Mouse (Mus musculus) liver, adult 2 months (tissue): ENCODE measurements around the gene Ptdss2. TPM values are rescaled to one million over a fixed set of nuclear protein-coding genes. Genes with fewer than 3 reads are reported as not detected.

Experiments used
- DNase-seq: peaks from one replicate; pipeline ENCODE4 v3.0.0-alpha.2; 2011; ENCODE audit warnings: low read depth, low spot score; ENCODE audit errors: extremely low read depth
- H3K27ac ChIP-seq: fragments of 200-500 bp; replicated peaks from 2 replicates; pipeline ENCODE4 v1.5.1; 2012; ENCODE audit warnings: low read depth, mild to moderate bottlenecking, control low read depth, inconsistent platforms, low read length; ENCODE audit not compliant: insufficient read depth
- H3K27me3 ChIP-seq: fragments of 200-500 bp; 2 replicates; pipeline ENCODE4 v1.6.1; 2012; ENCODE audit warnings: mild to moderate bottlenecking, moderate library complexity, low read length, inconsistent platforms; ENCODE audit not compliant: control insufficient read depth, insufficient read depth
- H3K36me3 ChIP-seq: fragments of 200-500 bp; 2 replicates; pipeline ENCODE4 v1.6.1; 2012; ENCODE audit warnings: low read length, inconsistent platforms; ENCODE audit not compliant: control insufficient read depth, insufficient read depth
- H3K4me1 ChIP-seq: fragments of 200-500 bp; 2 replicates; pipeline ENCODE4 v1.6.1; 2011; ENCODE audit warnings: low read length; ENCODE audit not compliant: control insufficient read depth, insufficient read depth
- H3K4me3 ChIP-seq: fragments of 200-500 bp; 2 replicates; pipeline ENCODE4 v1.5.1; 2011; ENCODE audit warnings: low read depth, mild to moderate bottlenecking, control low read depth, low read length, moderate library complexity; ENCODE audit not compliant: insufficient read depth
- H3K79me2 ChIP-seq: fragments of 200-500 bp; 2 replicates; pipeline ENCODE4 v1.6.1; 2012; ENCODE audit warnings: inconsistent platforms, mild to moderate bottlenecking, low read length, moderate library complexity; ENCODE audit not compliant: control insufficient read depth, insufficient read depth
- H3K9ac ChIP-seq: fragments of 200-500 bp; 2 replicates; pipeline ENCODE4 v1.6.1; 2012; ENCODE audit warnings: low read depth, mild to moderate bottlenecking, control low read depth, inconsistent platforms, low read length
- CTCF ChIP-seq: fragments of 200-500 bp; IDR thresholded peaks from 2 replicates; pipeline ENCODE4 v1.5.1; 2011; ENCODE audit warnings: low read depth, low read length, control low read depth
- POLR2A ChIP-seq: fragments of 200-500 bp; IDR thresholded peaks from 2 replicates; pipeline ENCODE4 v1.6.1; 2011; ENCODE audit warnings: low read length, control low read depth; ENCODE audit not compliant: insufficient read depth; ENCODE audit errors: extremely low read depth
- WGBS: fragments of 180-500 bp; shearing (Covaris S2); methylation state at CpG from one replicate; pipeline ENCODE4 v1.1.7; 2018; 5-methylcytosine and 5-hydroxymethylcytosine counted together
- polyA plus RNA-seq: library from polyadenylated mRNA; depleted of rRNA; stranded (reverse); fragments of >200 nt; gene quantifications from 2 replicates; pipeline ENCODE4 v1.2.3, GENCODE M21; 2012
- total RNA-seq: library from RNA; depleted of rRNA; stranded (reverse); fragments of >200 nt; gene quantifications from 2 replicates; pipeline ENCODE4 v1.2.3, GENCODE M21; 2014

Ptdss2 gene
- total and polyA plus RNA-seq, 2 experiments, result 5.2 to 13.5 TPM

GRCm38 (mm10) chr7:141131904-141132755 lies 9.9 kb downstream of the Ptdss2 start:
- Histone ChIP-seq H3K4me3 (peak overlapping the region; percentile 89), H3K27ac (no peak overlapping the region; the same call in 1 of the 2 replicates), H3K36me3 (peaks cover 7% of the 10 kb centered on the region; the same call in 1 of the 2 replicates), H3K79me2 (peaks cover 4% of the 10 kb centered on the region; the same call in 1 of the 2 replicates), H3K4me1 (peaks cover 7% of the 10 kb centered on the region), H3K27me3 (no peaks in the 10 kb centered on the region), H3K9ac (peak overlapping the region; percentile 91)
- WGBS, result 56% methylated on average over 12 of the region's 12 CpGs
- peak; percentile 24 for DNase-seq
- TF ChIP-seq POLR2A (no peak), CTCF (no peak)

- H3K9ac ChIP-seq, result no peak overlapping the region
- no peak overlapping the region for H3K27ac ChIP-seq
- H3K27me3 ChIP-seq, result no peaks in the 10 kb centered on the region
- H3K79me2 ChIP-seq, result no peaks in the 10 kb centered on the region
- TF ChIP-seq POLR2A, result no peak
- TF ChIP-seq CTCF, result no peak
- WGBS, result 81% methylated on average over 4 of the region's 4 CpGs
- H3K36me3 ChIP-seq, result peaks cover 12% of the 10 kb centered on the region; the same call in 1 of the 2 replicates
- H3K4me3 ChIP-seq, result no peak overlapping the region
- DNase-seq, result no peak
- H3K4me1 ChIP-seq, result no peaks in the 10 kb centered on the region
Measured at GRCm38 (mm10) chr7:141141326-141141725, 19.1 kb downstream of the Ptdss2 start.

GRCm38 (mm10) chr7:141143112-141143511 lies 20.9 kb downstream of the Ptdss2 start:
- Histone ChIP-seq H3K4me3 (no peak overlapping the region), H3K4me1 (no peaks in the 10 kb centered on the region), H3K27me3 (no peaks in the 10 kb centered on the region), H3K79me2 (no peaks in the 10 kb centered on the region), H3K9ac (no peak overlapping the region), H3K27ac (no peak overlapping the region), H3K36me3 (peaks cover 4% of the 10 kb centered on the region; the same call in 1 of the 2 replicates)
- no peak for TF ChIP-seq POLR2A
- TF ChIP-seq CTCF, result peak; percentile 73
- 70% methylated on average over 5 of the region's 5 CpGs for WGBS
- no peak for DNase-seq

GRCm38 (mm10) chr7:141143861-141144260 lies 21.7 kb downstream of the Ptdss2 start:
- H3K79me2 ChIP-seq, result no peaks in the 10 kb centered on the region
- no peak overlapping the region for H3K4me3 ChIP-seq
- no peaks in the 10 kb centered on the region for H3K27me3 ChIP-seq
- no peaks in the 10 kb centered on the region for H3K4me1 ChIP-seq
- 84% methylated on average over 2 of the region's 2 CpGs for WGBS
- DNase-seq, result no peak
- H3K27ac ChIP-seq, result no peak overlapping the region
- H3K9ac ChIP-seq, result no peak overlapping the region
- no peaks in the 10 kb centered on the region for H3K36me3 ChIP-seq
- TF ChIP-seq CTCF (no peak), POLR2A (no peak)

- H3K9ac ChIP-seq, result no peak overlapping the region
- no peak for DNase-seq
- H3K27me3 ChIP-seq, result no peaks in the 10 kb centered on the region
- no peaks in the 10 kb centered on the region for H3K36me3 ChIP-seq
- 90% methylated on average over 3 of the region's 3 CpGs for WGBS
- no peak overlapping the region for H3K4me3 ChIP-seq
- TF ChIP-seq POLR2A, result no peak
- no peak overlapping the region for H3K27ac ChIP-seq
- no peaks in the 10 kb centered on the region for H3K4me1 ChIP-seq
- H3K79me2 ChIP-seq, result no peaks in the 10 kb centered on the region
Measured at GRCm38 (mm10) chr7:141144650-141145049, 22.5 kb downstream of the Ptdss2 start.

- H3K9ac ChIP-seq, result no peak overlapping the region
- H3K4me3 ChIP-seq, result no peak overlapping the region
- no peak overlapping the region for H3K27ac ChIP-seq
- H3K79me2 ChIP-seq, result no peaks in the 10 kb centered on the region
- no peaks in the 10 kb centered on the region for H3K36me3 ChIP-seq
- TF ChIP-seq CTCF (no peak), POLR2A (no peak)
- 73% methylated on average over 1 of the region's 1 CpGs for WGBS
- no peaks in the 10 kb centered on the region for H3K4me1 ChIP-seq
- DNase-seq, result no peak
- H3K27me3 ChIP-seq, result no peaks in the 10 kb centered on the region
Measured at GRCm38 (mm10) chr7:141145403-141145802, 23.2 kb downstream of the Ptdss2 start.
